Mouse (Mus musculus) sigmoid colon, adult 10 weeks (tissue): Measurements from ENCODE around the gene Gm43191. TPM values are rescaled to one million over a fixed set of nuclear protein-coding genes. Genes with fewer than 3 reads are reported as not detected.

Source experiments
- polyA plus RNA-seq: library from polyadenylated mRNA; stranded (reverse); fragments of 350-450 nt; fragmentation: Illumina TruSeq; extraction: RNeasy Lipid Tissue Mini Kit (QIAGEN cat#74804); gene quantifications from one replicate; pipeline ENCODE4 v1.2.3, GENCODE M21; 2014; ENCODE audit warnings: low read depth, low replicate concordance

Gene Gm43191
- 1.0 TPM for polyA plus RNA-seq

GRCm38 (mm10) chr3:116681160-116681559 is at the start of gene Gm43191:
TSS of gene Gm43191 (minus strand) at chr3:116681260.

GRCm38 (mm10) chr3:116712436-116712881 is 31.4 kb upstream of the Gm43191 start, which contains the start of gene Slc35a3:
TSS of gene Slc35a3 (minus strand) at chr3:116712831.

GRCm38 (mm10) chr3:116662463-116662863 is 18.6 kb downstream of the Gm43191 start, which contains the start of gene Mfsd14a:
TSS of gene Mfsd14a (minus strand) at chr3:116662677.

GRCm38 (mm10) chr3:116614295-116614892 is 66.7 kb downstream of the Gm43191 start, which contains the start of gene Trmt13:
TSS of gene Trmt13 (minus strand) at chr3:116614587.

GRCm38 (mm10) chr3:116594728-116595602 is 86.1 kb downstream of the Gm43191 start, which contains the start of gene Sass6:
TSS of gene Sass6 (plus strand) at chr3:116594982.

Other genes with a start within 250 kb of the Gm43191 start
- 63.2 TPM for gene Rtca, start 173.1 kb downstream of the Gm43191 start, polyA plus RNA-seq
- 57.3 TPM for gene Dbt, start 168.2 kb downstream of the Gm43191 start, polyA plus RNA-seq
- gene Lrrc39, start 118.3 kb downstream of the Gm43191 start, polyA plus RNA-seq: 0.41 TPM
- gene Sass6, start 86.3 kb downstream of the Gm43191 start, polyA plus RNA-seq: 21.3 TPM
- 44.0 TPM for gene Trmt13, start 66.7 kb downstream of the Gm43191 start, polyA plus RNA-seq
- 141 TPM for gene Mfsd14a, start 18.6 kb downstream of the Gm43191 start, polyA plus RNA-seq
- 673 TPM for gene Slc35a3, start 31.6 kb upstream of the Gm43191 start, polyA plus RNA-seq
- gene Agl, start 126.9 kb upstream of the Gm43191 start, polyA plus RNA-seq: 23.9 TPM
- gene Frrs1, start 178.2 kb upstream of the Gm43191 start, polyA plus RNA-seq: 25.1 TPM